Comparison of ENCODE assay signal across 14 mouse cellular contexts in genomic region chr1:171309321-171309720, GRCm38 (mm10).
"Had no signal": no experiment of that assay in that cellular context is flagged by ENCODE, and none has a peak within 500 bp of the region (broad histone marks: within the 10 kb centered on the region; RNA-seq: fewer than 3 reads in every experiment).

No protein-coding gene starts in this region.

- H3K27me3 ChIP-seq: midbrain, embryonic 13.5 days; midbrain, embryonic 15.5 days; neural tube, embryonic 13.5 days had no signal

- H3K4me1 ChIP-seq: liver, embryonic 12.5 days; midbrain, embryonic 10.5 days; midbrain, embryonic 13.5 days; midbrain, embryonic 15.5 days; neural tube, embryonic 13.5 days; neural tube, embryonic 15.5 days had no signal

- H3K9ac ChIP-seq: liver, embryonic 12.5 days; liver, embryonic 14.5 days; lung, embryonic 14.5 days; midbrain, embryonic 13.5 days; midbrain, embryonic 15.5 days; neural tube, embryonic 13.5 days; neural tube, embryonic 15.5 days had no signal

- H3K36me3 ChIP-seq: liver, embryonic 12.5 days; midbrain, embryonic 10.5 days; midbrain, embryonic 13.5 days; midbrain, embryonic 15.5 days; neural tube, embryonic 13.5 days; neural tube, embryonic 15.5 days had no signal

- H3K4me3 ChIP-seq: liver, embryonic 12.5 days; midbrain, embryonic 10.5 days; midbrain, embryonic 13.5 days; midbrain, embryonic 15.5 days; neural tube, embryonic 13.5 days; neural tube, embryonic 15.5 days had no signal

- H3K27ac ChIP-seq: liver, embryonic 12.5 days; liver, embryonic 14.5 days; midbrain, embryonic 10.5 days; midbrain, embryonic 13.5 days; midbrain, embryonic 15.5 days; neural tube, embryonic 13.5 days; neural tube, embryonic 15.5 days had no signal

- ATAC-seq: liver, embryonic 12.5 days; midbrain, embryonic 13.5 days; midbrain, embryonic 15.5 days had no signal

- H3K4me2 ChIP-seq: liver, embryonic 12.5 days; lung, embryonic 14.5 days; midbrain, embryonic 13.5 days; midbrain, embryonic 15.5 days; neural tube, embryonic 13.5 days; neural tube, embryonic 15.5 days had no signal

- DNase-seq: lung, adult 18-20 months; lung, embryonic 14.5 days; lung, postnatal 4 days; right cerebral cortex, postnatal 14 days; thymus, adult 18-20 months; thymus, postnatal 14 days; thymus, postnatal 36 days had no signal

- H3K9me3 ChIP-seq: liver, embryonic 12.5 days; midbrain, embryonic 10.5 days; midbrain, embryonic 13.5 days; midbrain, embryonic 15.5 days; neural tube, embryonic 13.5 days; neural tube, embryonic 15.5 days had no signal
